Mouse (Mus musculus): Measurements from ENCODE around the gene Tprg. TPM values are rescaled to one million over a fixed set of nuclear protein-coding genes. Genes with fewer than 3 reads are reported as not detected.

Tprg gene
- total RNA-seq, 2 experiments from 2014 or later: not detected

- peak; percentile 53 for ATAC-seq (replicated peaks; ENCODE audit: poor library complexity, severe bottlenecking)
Observed at GRCm38 (mm10) chr16:25325631-25326238, 39.1 kb downstream of the Tprg start.

- no peak for ATAC-seq (replicated peaks; ENCODE audit: poor library complexity, severe bottlenecking)
Observed at GRCm38 (mm10) chr16:25333279-25334219, 46.9 kb downstream of the Tprg start.

- ATAC-seq (replicated peaks; ENCODE audit: poor library complexity, severe bottlenecking): no peak
Observed at GRCm38 (mm10) chr16:25335058-25335703, 48.6 kb downstream of the Tprg start.

GRCm38 (mm10) chr16:25349626-25350025, 63.0 kb downstream of the Tprg start:
- ATAC-seq (replicated peaks; ENCODE audit: poor library complexity, severe bottlenecking): peak; percentile 66

GRCm38 (mm10) chr16:25367834-25368233, 81.2 kb downstream of the Tprg start:
- ATAC-seq (replicated peaks; ENCODE audit: poor library complexity, severe bottlenecking): no peak

GRCm38 (mm10) chr16:25369984-25370412, 83.4 kb downstream of the Tprg start:
- ATAC-seq (replicated peaks; ENCODE audit: poor library complexity, severe bottlenecking): no peak

GRCm38 (mm10) chr16:25374121-25374520, 87.5 kb downstream of the Tprg start:
- no peak for ATAC-seq (replicated peaks; ENCODE audit: poor library complexity, severe bottlenecking)

- no peak for ATAC-seq (replicated peaks; ENCODE audit: poor library complexity, severe bottlenecking)
Observed at GRCm38 (mm10) chr16:25374775-25375174, 88.2 kb downstream of the Tprg start.

GRCm38 (mm10) chr16:25376720-25377373, 90.2 kb downstream of the Tprg start:
- peak; percentile 98 for ATAC-seq (replicated peaks; ENCODE audit: poor library complexity, severe bottlenecking)

GRCm38 (mm10) chr16:25377695-25378094, 91.1 kb downstream of the Tprg start:
- ATAC-seq (replicated peaks; ENCODE audit: poor library complexity, severe bottlenecking): no peak

- ATAC-seq (replicated peaks; ENCODE audit: poor library complexity, severe bottlenecking): no peak
Observed at GRCm38 (mm10) chr16:25385498-25386192, 99.0 kb downstream of the Tprg start.

- ATAC-seq (replicated peaks; ENCODE audit: poor library complexity, severe bottlenecking): no peak
Observed at GRCm38 (mm10) chr16:25394676-25395075, 108.1 kb downstream of the Tprg start.

GRCm38 (mm10) chr16:25404156-25404555, 117.5 kb downstream of the Tprg start:
- no peak for ATAC-seq (replicated peaks; ENCODE audit: poor library complexity, severe bottlenecking)

- no peak for ATAC-seq (replicated peaks; ENCODE audit: poor library complexity, severe bottlenecking)
Observed at GRCm38 (mm10) chr16:25407204-25407886, 120.7 kb downstream of the Tprg start.

- ATAC-seq (replicated peaks; ENCODE audit: poor library complexity, severe bottlenecking): no peak
Observed at GRCm38 (mm10) chr16:25408032-25408431, 121.4 kb downstream of the Tprg start.

GRCm38 (mm10) chr16:25411307-25411706, 124.7 kb downstream of the Tprg start:
- no peak for ATAC-seq (replicated peaks; ENCODE audit: poor library complexity, severe bottlenecking)

- no peak for ATAC-seq (replicated peaks; ENCODE audit: poor library complexity, severe bottlenecking)
Observed at GRCm38 (mm10) chr16:25413885-25414284, 127.3 kb downstream of the Tprg start.

- ATAC-seq (replicated peaks; ENCODE audit: poor library complexity, severe bottlenecking): no peak
Observed at GRCm38 (mm10) chr16:25415186-25415585, 128.6 kb downstream of the Tprg start.

- ATAC-seq (replicated peaks; ENCODE audit: poor library complexity, severe bottlenecking): no peak
Observed at GRCm38 (mm10) chr16:25417875-25418630, 131.4 kb downstream of the Tprg start.

All from granulocyte monocyte progenitor cell, adult 5-6 weeks (primary cell).